Mouse (Mus musculus) midbrain, embryonic 12.5 days (tissue): ENCODE results near the gene Gm5767. TPM values are rescaled to one million over a fixed set of nuclear protein-coding genes. Genes with fewer than 3 reads are reported as not detected.

Experiments used
- ATAC-seq: fragments of 200-750 bp; cut with Nextera tagmentation; 2 replicates; pipeline ENCODE4 v1.8.0; 2017; ENCODE audit warnings: low read depth, moderate TSS enrichment, moderate library complexity; ENCODE audit not compliant: low FRiP score
- H3K27ac ChIP-seq: fragments of 300-500 bp; sonication (generic); replicated peaks from 2 replicates; pipeline ENCODE4 v1.5.1; 2016; ENCODE audit warnings: mild to moderate bottlenecking
- H3K27me3 ChIP-seq: fragments of 300-500 bp; sonication (generic); 2 replicates; pipeline ENCODE4 v1.6.1; 2016; ENCODE audit warnings: mild to moderate bottlenecking
- H3K36me3 ChIP-seq: fragments of 300-500 bp; sonication (generic); 2 replicates; pipeline ENCODE4 v1.6.1; 2016
- H3K4me1 ChIP-seq: fragments of 300-500 bp; sonication (generic); 2 replicates; pipeline ENCODE4 v1.6.1; 2016
- H3K4me2 ChIP-seq: fragments of 300-500 bp; sonication (generic); replicated peaks from 2 replicates; pipeline ENCODE4 v1.6.1; 2016; ENCODE audit warnings: mild to moderate bottlenecking, moderate library complexity
- H3K4me3 ChIP-seq: fragments of 300-500 bp; sonication (generic); 2 replicates; pipeline ENCODE4 v1.5.1; 2016; ENCODE audit warnings: mild to moderate bottlenecking
- H3K9ac ChIP-seq: fragments of 300-500 bp; sonication (generic); replicated peaks from 2 replicates; pipeline ENCODE4 v1.6.1; 2016; ENCODE audit warnings: mild to moderate bottlenecking, moderate library complexity
- H3K9me3 ChIP-seq: fragments of 300-500 bp; sonication (generic); 2 replicates; pipeline ENCODE4 v1.6.1; 2016; ENCODE audit warnings: mild to moderate bottlenecking
- WGBS: fragments of 180-500 bp; shearing (Covaris S2); methylation state at CpG from one replicate; pipeline ENCODE4 v1.1.7; 2016; 5-methylcytosine and 5-hydroxymethylcytosine counted together
- polyA plus RNA-seq: library from polyadenylated mRNA; unstranded; fragments of >200 nt; fragmentation: Nextera tagmentation; extraction: Ambion mirVana; gene quantifications from 2 replicates; pipeline ENCODE4 v1.2.1, GENCODE M21; 2016

Gene Gm5767
- polyA plus RNA-seq, 1 experiment from 2014 or later, result not detected

DNA sequence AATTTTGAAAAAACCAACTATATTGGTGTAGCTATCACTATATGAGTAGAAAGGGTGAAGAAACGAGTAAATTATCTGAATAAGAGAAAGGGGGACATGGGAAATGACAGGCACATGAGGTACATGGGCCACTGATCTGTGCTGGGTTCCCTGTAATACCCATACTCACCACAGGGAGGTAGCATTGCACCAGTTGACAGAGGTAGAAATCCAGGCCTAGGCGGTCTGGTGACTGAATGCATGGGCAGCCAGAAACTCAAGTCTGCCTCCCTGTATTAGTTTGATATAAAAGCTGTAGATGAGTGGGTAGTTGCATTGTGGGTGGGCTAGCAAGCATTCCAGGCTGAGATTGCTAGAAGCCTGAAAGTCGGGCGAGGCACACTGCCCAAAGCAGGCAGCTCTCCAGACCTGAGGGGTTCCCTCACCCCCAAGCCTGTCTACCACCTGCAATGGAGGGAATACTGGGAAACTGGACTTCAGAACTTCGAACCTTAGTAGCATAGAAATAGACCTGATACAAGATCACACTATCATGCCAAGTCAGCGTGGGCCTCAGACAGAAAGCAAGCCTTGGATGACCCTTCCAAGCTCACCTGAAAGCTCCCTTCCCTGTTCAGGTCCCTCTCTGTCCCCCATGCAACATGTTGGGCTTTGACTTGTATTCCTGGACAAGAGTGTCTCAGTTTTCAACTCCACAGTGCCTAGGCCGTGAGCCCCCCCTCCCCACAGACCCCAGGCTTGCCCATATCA, 5.7 kb downstream of the Gm5767 start:
- ATAC-seq, result 0 out of 2 replicates have a peak, but pooled peaks have one; percentile 42
- H3K36me3 ChIP-seq, result peaks cover 45% of the 10 kb centered on the region
- no peaks in the 10 kb centered on the region for H3K9me3 ChIP-seq
- H3K27ac ChIP-seq, result 0 out of 2 replicates have a peak overlapping the region, but pooled peaks have one; percentile 20
- no peak overlapping the region for H3K4me3 ChIP-seq
- no peaks in the 10 kb centered on the region for H3K4me1 ChIP-seq
- WGBS, result 61% methylated on average over 7 of the region's 7 CpGs
- no peak overlapping the region for H3K9ac ChIP-seq
- no peak overlapping the region for H3K4me2 ChIP-seq
- no peaks in the 10 kb centered on the region for H3K27me3 ChIP-seq

DNA sequence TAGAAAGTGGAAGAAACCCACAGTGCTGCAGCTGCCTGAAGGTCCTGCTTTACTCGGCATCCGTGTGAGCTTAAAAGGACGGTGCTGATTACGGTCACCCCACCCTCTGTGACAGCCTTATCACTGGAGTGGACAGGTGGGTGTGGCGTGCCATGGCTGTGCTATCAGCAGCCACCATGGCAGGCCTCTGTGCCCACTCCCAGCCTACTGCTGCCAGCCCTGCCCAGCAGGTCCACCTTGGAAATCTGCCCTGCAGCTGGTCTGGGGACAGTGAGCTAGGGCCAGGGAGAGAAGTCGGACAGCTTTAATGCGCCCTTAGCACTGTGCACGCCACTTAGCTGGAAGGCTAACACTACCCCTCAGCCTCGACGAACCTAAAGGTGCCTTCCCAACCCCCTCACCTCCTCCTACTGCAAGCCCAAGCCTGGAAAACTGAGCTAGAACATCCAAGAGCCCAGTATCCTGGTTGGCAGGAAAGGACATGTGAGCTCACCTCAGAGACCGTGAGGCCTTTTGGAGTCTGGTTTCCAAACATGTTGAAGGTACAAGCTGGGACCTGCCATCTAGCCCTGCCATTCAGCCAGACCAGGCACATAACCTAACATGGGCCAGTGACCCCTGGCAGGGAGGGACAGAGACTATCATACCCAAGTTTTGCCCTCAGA, 6.4 kb downstream of the Gm5767 start:
- H3K4me3 ChIP-seq, result no peak overlapping the region
- H3K4me2 ChIP-seq, result no peak overlapping the region
- H3K27me3 ChIP-seq, result no peaks in the 10 kb centered on the region
- H3K27ac ChIP-seq, result 0 out of 2 replicates have a peak overlapping the region, but pooled peaks have one; percentile 20
- no peaks in the 10 kb centered on the region for H3K9me3 ChIP-seq
- no peak for ATAC-seq
- no peak overlapping the region for H3K9ac ChIP-seq
- H3K36me3 ChIP-seq, result peaks cover 52% of the 10 kb centered on the region
- WGBS, result 81% methylated on average over 11 of the region's 11 CpGs
- H3K4me1 ChIP-seq, result no peaks in the 10 kb centered on the region

DNA sequence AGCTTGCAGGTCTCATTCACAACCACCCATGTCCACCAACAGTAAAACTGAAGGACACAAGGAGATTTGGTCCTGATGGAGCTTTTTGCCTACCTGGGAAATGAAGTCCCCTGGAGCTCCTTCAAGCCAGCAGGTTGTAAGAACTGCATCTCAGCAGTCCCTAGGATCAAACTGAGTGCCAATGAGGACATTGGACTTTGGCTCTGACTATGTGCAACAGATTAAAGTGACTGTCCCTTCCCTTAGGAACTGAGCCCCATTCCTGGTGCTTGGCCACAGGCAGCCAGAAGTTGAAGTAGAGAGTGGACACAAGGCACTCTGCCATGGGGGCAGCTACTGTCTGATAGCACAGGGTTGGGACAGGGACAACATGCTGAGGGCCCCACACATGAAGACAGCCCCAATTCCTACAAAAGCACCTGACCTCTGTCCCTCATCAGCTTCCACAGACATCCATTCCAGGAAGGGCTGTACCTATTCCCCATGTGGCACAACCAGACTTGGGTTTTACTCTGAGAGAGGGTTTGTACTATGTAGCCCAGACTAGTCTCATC, 7.1 kb downstream of the Gm5767 start:
- H3K36me3 ChIP-seq, result peaks cover 58% of the 10 kb centered on the region
- no peaks in the 10 kb centered on the region for H3K9me3 ChIP-seq
- ATAC-seq, result no peak
- H3K9ac ChIP-seq, result no peak overlapping the region
- H3K4me1 ChIP-seq, result no peaks in the 10 kb centered on the region
- H3K4me2 ChIP-seq, result no peak overlapping the region
- no peak overlapping the region for H3K4me3 ChIP-seq
- no peaks in the 10 kb centered on the region for H3K27me3 ChIP-seq
- no peak overlapping the region for H3K27ac ChIP-seq

DNA sequence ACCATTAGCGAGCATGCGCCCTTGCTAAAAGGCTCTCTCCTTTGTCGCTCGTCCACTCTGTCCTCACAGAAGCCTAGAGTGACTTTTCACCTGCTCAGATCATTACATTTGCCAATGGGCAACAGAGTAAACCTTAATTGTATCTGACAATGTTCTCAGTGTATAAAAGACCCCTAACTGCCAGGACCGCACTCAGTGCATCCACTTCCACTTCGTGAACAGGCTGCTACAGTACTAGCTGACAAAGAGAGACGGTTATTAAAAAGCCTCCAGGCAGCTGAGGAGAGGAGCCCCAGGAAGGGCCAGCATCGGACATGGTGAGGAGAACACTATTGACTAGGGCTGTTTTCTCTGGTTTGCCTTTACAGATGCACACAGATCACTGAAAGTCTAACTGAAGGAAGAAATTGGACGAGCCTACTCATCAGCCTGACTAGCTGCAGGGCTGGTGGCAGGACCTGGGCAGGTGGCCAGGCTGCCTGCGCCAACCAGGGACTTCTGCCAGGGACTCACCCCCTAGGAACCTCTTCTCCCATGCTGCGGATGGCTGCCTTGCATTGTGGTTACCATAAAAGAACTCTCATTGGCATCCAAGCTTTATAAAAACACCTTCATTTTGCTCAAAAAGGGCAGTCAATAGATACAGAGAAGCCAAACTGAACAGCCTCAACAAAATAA, 9.5 kb downstream of the Gm5767 start:
- Histone ChIP-seq H3K4me3 (no peak overlapping the region), H3K4me1 (no peaks in the 10 kb centered on the region), H3K27ac (no peak overlapping the region), H3K36me3 (peaks cover 77% of the 10 kb centered on the region), H3K27me3 (no peaks in the 10 kb centered on the region), H3K9me3 (no peaks in the 10 kb centered on the region), H3K9ac (no peak overlapping the region), H3K4me2 (no peak overlapping the region)
- WGBS, result 91% methylated on average over 11 of the region's 11 CpGs
- ATAC-seq, result no peak

DNA sequence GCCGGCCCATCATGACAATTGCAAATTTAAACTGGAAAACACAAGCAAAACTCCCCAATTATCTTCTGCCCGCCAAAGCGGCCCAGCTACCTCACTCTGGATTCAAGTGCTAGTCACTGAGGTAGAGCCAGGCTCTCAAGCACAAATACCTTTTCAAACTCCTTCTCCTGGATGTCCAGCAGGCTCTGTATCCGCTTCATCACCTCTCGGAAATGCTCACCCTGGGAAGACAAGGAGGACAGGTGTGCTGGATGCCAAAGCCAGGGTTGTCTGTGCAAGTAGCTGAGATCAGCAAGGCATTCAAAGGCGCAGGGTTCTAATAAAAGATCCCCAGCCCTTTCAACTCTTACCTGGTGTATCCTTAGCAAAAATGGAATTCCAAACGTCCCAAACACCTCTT, 10.6 kb downstream of the Gm5767 start:
- H3K9me3 ChIP-seq, result no peaks in the 10 kb centered on the region
- H3K9ac ChIP-seq, result no peak overlapping the region
- H3K4me1 ChIP-seq, result no peaks in the 10 kb centered on the region
- ATAC-seq, result no peak
- H3K27me3 ChIP-seq, result no peaks in the 10 kb centered on the region
- H3K36me3 ChIP-seq, result peaks cover 84% of the 10 kb centered on the region
- no peak overlapping the region for H3K4me3 ChIP-seq
- 91% methylated on average over 7 of the region's 7 CpGs for WGBS
- H3K4me2 ChIP-seq, result no peak overlapping the region
- H3K27ac ChIP-seq, result no peak overlapping the region

DNA sequence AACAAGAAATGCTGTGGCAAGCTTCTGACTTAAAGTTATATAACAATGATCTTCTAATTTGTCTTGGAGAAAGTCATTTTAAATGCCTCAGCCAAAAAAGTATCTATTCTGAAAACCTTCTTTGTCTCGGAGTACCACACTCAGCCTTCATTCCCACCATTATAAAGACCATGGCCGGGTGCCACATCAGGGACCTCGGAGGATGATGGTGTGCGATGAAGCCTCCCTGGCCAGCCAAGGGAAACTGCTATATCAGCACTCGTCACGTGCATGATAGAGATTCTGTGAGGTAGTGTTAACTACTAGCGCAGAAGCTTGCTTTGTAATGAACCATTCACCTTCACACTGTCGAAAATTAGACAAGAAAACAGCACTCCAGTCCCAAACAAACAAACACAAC, 19.0 kb downstream of the Gm5767 start:
- no peak overlapping the region for H3K9ac ChIP-seq
- no peaks in the 10 kb centered on the region for H3K27me3 ChIP-seq
- H3K4me2 ChIP-seq, result no peak overlapping the region
- H3K9me3 ChIP-seq, result no peaks in the 10 kb centered on the region
- H3K4me1 ChIP-seq, result no peaks in the 10 kb centered on the region
- ATAC-seq, result no peak
- 90% methylated on average over 8 of the region's 8 CpGs for WGBS
- H3K36me3 ChIP-seq, result peaks cover 95% of the 10 kb centered on the region
- no peak overlapping the region for H3K27ac ChIP-seq
- H3K4me3 ChIP-seq, result no peak overlapping the region

DNA sequence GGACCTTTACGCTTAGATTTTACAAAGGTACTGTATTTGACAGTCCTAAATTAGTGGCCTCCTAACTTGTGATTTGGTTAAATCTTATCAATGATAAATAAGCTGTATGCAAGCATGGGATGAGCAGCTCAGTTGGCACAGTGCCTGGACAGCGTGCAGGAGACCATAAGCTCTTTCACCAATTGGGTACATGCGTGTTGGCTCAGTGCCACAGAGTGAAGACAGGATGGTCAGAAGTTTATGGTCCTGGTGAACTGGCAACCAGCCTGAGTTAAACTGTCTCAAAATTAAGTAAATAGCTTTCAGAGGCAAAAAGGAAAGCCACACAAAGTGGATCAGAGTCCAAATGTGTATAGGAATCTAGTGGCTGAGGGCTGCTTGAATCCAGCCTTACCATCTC, 20.0 kb downstream of the Gm5767 start:
- WGBS, result 95% methylated on average over 3 of the region's 3 CpGs
- no peak overlapping the region for H3K4me3 ChIP-seq
- no peaks in the 10 kb centered on the region for H3K9me3 ChIP-seq
- no peak overlapping the region for H3K27ac ChIP-seq
- no peak overlapping the region for H3K4me2 ChIP-seq
- peaks cover 92% of the 10 kb centered on the region for H3K36me3 ChIP-seq
- ATAC-seq, result no peak
- H3K9ac ChIP-seq, result no peak overlapping the region
- H3K27me3 ChIP-seq, result no peaks in the 10 kb centered on the region
- H3K4me1 ChIP-seq, result no peaks in the 10 kb centered on the region

DNA sequence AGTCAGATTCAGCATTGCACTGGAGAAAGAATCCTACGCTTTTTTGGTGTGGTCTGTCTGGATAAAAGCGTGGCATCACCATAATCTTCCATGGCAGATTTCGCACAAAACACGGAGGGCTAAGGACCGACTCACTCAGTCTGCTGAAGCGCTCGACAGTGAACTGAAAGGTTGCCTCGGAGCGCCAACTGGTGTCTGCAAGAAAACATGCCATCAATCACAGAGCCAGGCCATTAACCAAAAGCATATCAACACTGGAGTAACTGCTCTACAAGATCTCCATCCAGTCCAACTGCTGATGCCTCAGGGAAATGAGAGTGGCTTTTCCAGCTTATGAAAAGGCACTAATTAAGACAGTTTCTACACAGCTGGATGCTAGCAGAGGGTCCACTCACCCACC, 31.4 kb downstream of the Gm5767 start:
- H3K27ac ChIP-seq, result no peak overlapping the region
- H3K9ac ChIP-seq, result no peak overlapping the region
- H3K27me3 ChIP-seq, result no peaks in the 10 kb centered on the region
- H3K36me3 ChIP-seq, result peaks cover 86% of the 10 kb centered on the region
- H3K4me3 ChIP-seq, result no peak overlapping the region
- ATAC-seq, result no peak
- no peaks in the 10 kb centered on the region for H3K4me1 ChIP-seq
- WGBS, result 76% methylated on average over 9 of the region's 9 CpGs
- H3K9me3 ChIP-seq, result no peaks in the 10 kb centered on the region
- no peak overlapping the region for H3K4me2 ChIP-seq

DNA sequence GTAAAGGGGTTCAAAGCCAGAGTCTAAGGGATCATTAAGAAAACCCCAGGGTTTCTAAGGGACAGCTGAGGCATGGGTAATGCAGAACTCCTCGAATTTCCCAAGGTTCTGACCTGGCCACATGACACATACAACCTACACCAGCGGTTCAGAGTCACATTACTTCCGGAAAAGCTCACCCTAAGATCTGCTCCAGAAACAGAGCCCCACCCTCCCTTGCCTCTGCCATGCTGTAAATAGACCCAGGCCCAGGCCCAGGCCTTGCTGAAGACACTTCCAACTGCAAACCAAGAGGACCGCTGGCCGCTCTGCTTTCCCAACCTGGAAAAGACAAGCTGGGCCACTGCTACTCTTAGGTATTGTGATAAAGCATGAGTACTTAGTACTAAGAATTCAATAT, 34.3 kb downstream of the Gm5767 start:
- Histone ChIP-seq H3K4me2 (no peak overlapping the region), H3K36me3 (peaks cover 59% of the 10 kb centered on the region), H3K27me3 (no peaks in the 10 kb centered on the region), H3K4me3 (no peak overlapping the region), H3K9me3 (no peaks in the 10 kb centered on the region), H3K4me1 (peaks cover 5% of the 10 kb centered on the region; the same call in 1 of the 2 replicates), H3K9ac (no peak overlapping the region), H3K27ac (no peak overlapping the region)
- no peak for ATAC-seq
- WGBS, result 93% methylated on average over 5 of the region's 5 CpGs

DNA sequence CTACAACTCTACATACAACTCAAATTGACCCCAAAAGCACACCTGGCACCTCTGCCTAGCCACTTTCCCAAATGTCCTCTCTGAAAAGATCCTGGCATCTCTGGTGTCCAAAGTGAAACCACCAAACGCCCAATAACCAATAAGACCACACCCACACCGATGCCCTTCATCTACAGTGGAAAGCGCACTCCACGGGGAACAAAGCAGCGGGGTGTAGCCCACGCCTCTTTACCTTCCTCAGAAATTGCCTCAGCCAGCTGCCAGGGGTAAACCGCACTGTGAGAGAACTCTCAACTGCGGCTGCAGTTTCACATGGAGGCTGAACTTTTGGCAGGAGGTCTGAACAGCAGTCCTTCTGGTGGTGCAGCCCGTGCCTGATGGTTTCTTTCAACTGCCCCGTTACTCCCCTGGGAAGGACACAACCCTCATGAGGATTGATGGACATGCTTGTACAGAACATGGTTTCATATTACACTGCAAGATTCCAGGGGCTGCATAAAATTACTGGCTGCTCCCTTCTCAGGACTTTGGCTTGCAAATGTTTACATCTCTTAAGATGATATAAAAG, 35.0 kb downstream of the Gm5767 start:
- H3K9ac ChIP-seq, result no peak overlapping the region
- H3K4me2 ChIP-seq, result no peak overlapping the region
- H3K9me3 ChIP-seq, result no peaks in the 10 kb centered on the region
- H3K4me1 ChIP-seq, result peaks cover 5% of the 10 kb centered on the region; the same call in 1 of the 2 replicates
- no peak overlapping the region for H3K4me3 ChIP-seq
- H3K27ac ChIP-seq, result no peak overlapping the region
- H3K36me3 ChIP-seq, result peaks cover 53% of the 10 kb centered on the region
- no peaks in the 10 kb centered on the region for H3K27me3 ChIP-seq
- ATAC-seq, result no peak
- 84% methylated on average over 10 of the region's 10 CpGs for WGBS

DNA sequence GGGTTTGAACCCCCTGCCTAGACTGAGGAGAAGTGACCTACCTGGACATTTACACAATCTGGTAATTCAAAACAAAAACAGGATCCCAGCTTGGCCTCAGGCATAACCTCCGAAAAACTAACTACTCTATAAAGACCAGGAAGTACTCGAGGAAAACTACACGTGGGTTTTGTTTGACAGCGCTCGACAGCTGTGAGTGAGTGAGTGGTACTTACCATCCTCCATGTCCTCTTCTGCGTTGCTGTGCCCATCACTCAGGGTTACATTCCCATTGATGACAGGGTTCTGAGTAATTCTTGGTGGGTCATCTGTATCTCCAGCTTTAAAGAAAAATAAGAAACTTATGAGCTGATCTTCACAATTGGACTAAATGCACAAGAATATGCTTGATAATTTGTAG, 35.7 kb downstream of the Gm5767 start:
- WGBS, result 85% methylated on average over 6 of the region's 6 CpGs
- Histone ChIP-seq H3K9ac (no peak overlapping the region), H3K9me3 (no peaks in the 10 kb centered on the region), H3K27me3 (no peaks in the 10 kb centered on the region), H3K36me3 (peaks cover 46% of the 10 kb centered on the region), H3K4me1 (peaks cover 5% of the 10 kb centered on the region; the same call in 1 of the 2 replicates), H3K4me2 (no peak overlapping the region), H3K4me3 (no peak overlapping the region), H3K27ac (no peak overlapping the region)
- ATAC-seq, result no peak

DNA sequence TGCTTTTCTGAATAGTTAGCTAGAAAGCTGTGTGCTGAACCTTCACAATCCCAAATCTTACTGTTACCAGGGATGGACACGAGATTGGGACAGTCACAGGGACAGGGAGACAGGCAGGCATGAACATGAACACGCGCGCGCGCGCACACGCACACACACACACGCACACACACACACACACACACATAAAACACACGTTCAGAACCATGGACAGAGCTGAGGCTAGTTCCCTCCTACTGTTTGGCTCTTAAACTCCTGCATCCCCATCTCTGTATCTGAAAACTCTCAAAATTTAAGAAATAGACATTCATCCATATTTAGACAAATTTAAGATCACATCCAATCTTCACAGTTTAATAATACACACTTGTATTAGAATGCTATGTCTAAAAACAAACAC, 37.2 kb downstream of the Gm5767 start:
- Histone ChIP-seq H3K4me1 (peaks cover 5% of the 10 kb centered on the region; the same call in 1 of the 2 replicates), H3K9me3 (no peaks in the 10 kb centered on the region), H3K4me2 (no peak overlapping the region), H3K27me3 (no peaks in the 10 kb centered on the region), H3K9ac (no peak overlapping the region), H3K27ac (no peak overlapping the region), H3K4me3 (no peak overlapping the region), H3K36me3 (peaks cover 34% of the 10 kb centered on the region)
- ATAC-seq, result no peak
- 95% methylated on average over 10 of the region's 10 CpGs for WGBS
